ENCODE assay signal across 29 mouse cellular contexts in genomic region chr2:61309219-61309618, GRCm38 (mm10).
DNase-seq lines count a peak whose midpoint lies in the region; ATAC-seq and TF ChIP-seq lines count a peak whose summit lies in the region.
"Had no signal": no experiment of that assay in that cellular context is flagged by ENCODE, and none has a peak within 500 bp of the region (broad histone marks: within the 10 kb centered on the region; RNA-seq: fewer than 3 reads in every experiment).

No protein-coding gene starts in this region.

- H3K4me1 ChIP-seq in kidney, embryonic 16.5 days (ENCODE audit: insufficient read depth, low read length): no peaks in the 10 kb centered on the region
- H3K4me1 ChIP-seq: embryonic facial prominence, embryonic 12.5 days; hindbrain, embryonic 12.5 days; intestine, embryonic 15.5 days; midbrain, embryonic 15.5 days had no signal

- no peaks in the 10 kb centered on the region for H3K9me3 ChIP-seq in kidney, embryonic 16.5 days (ENCODE audit: low read length)
- H3K9me3 ChIP-seq: embryonic facial prominence, embryonic 12.5 days; hindbrain, embryonic 12.5 days; intestine, embryonic 15.5 days; midbrain, embryonic 15.5 days had no signal

- no peak overlapping the region for H3ac ChIP-seq in myocyte (ENCODE audit: control insufficient read depth, insufficient read length)

- no peaks in the 10 kb centered on the region for H3K36me3 ChIP-seq in myocyte (ENCODE audit: control insufficient read depth, insufficient read depth)
- no peaks in the 10 kb centered on the region for H3K36me3 ChIP-seq in kidney, embryonic 16.5 days (ENCODE audit: insufficient read depth, low read length)
- H3K36me3 ChIP-seq: embryonic facial prominence, embryonic 12.5 days; hindbrain, embryonic 12.5 days; intestine, embryonic 15.5 days; midbrain, embryonic 15.5 days had no signal

- no peak overlapping the region for H3K27ac ChIP-seq in kidney, embryonic 16.5 days (ENCODE audit: low read length)
- H3K27ac ChIP-seq: embryonic facial prominence, embryonic 12.5 days; gastrocnemius, adult 2 months; hindbrain, embryonic 12.5 days; hindbrain, postnatal 0 days; intestine, embryonic 15.5 days; liver, embryonic 14.5 days; macrophage; midbrain, embryonic 15.5 days had no signal

- no peak overlapping the region for H3K4me3 ChIP-seq in myocyte
- no peak overlapping the region for H3K4me3 ChIP-seq in kidney, embryonic 16.5 days (ENCODE audit: low read length)
- H3K4me3 ChIP-seq: embryonic facial prominence, embryonic 12.5 days; gastrocnemius, adult 2 months; hindbrain, embryonic 12.5 days; intestine, embryonic 15.5 days; midbrain, embryonic 15.5 days had no signal

- in situ Hi-C loops in Patski (cut with MboI; ENCODE audit: low pct_unique_long_range_greater_than_20kb): no loop called here

- TF ChIP-seq POLR2A in myocyte (IDR thresholded peaks at IDR 0.05; ENCODE audit: insufficient read length, low read depth): no peak

- no peaks in the 10 kb centered on the region for H3K79me2 ChIP-seq in myocyte (ENCODE audit: control insufficient read depth, insufficient read depth)

- H3K27me3 ChIP-seq in Patski: no peaks in the 10 kb centered on the region
- no peaks in the 10 kb centered on the region for H3K27me3 ChIP-seq in myocyte (ENCODE audit: control insufficient read depth, insufficient read depth, insufficient read length)
- H3K27me3 ChIP-seq in kidney, embryonic 16.5 days (ENCODE audit: insufficient read depth, low read length): no peaks in the 10 kb centered on the region
- H3K27me3 ChIP-seq: embryonic facial prominence, embryonic 12.5 days; hindbrain, embryonic 12.5 days; intestine, embryonic 15.5 days; midbrain, embryonic 15.5 days had no signal

- H3K9ac ChIP-seq in kidney, embryonic 16.5 days (replicated peaks; ENCODE audit: low read length): no peak overlapping the region
- H3K9ac ChIP-seq: embryonic facial prominence, embryonic 12.5 days; hindbrain, embryonic 12.5 days; intestine, embryonic 15.5 days; liver, embryonic 14.5 days; midbrain, embryonic 15.5 days had no signal

- POLR2A ChIA-PET in Patski (lab: Charles Lee): no interaction called here

- CTCF ChIA-PET in Patski (lab: Charles Lee): interaction anchor here (1.3 kb wide), 1 partner anchor 13 kb away, joined by 4 read pairs; no protein-coding TSS in a partner anchor

- 84% methylated on average over 2 of the region's 2 CpGs for WGBS in kidney, embryonic 16.5 days

- no peak overlapping the region for H3K4me2 ChIP-seq in myocyte (ENCODE audit: low read depth)
- no peak overlapping the region for H3K4me2 ChIP-seq in kidney, embryonic 16.5 days (replicated peaks; ENCODE audit: low read depth, low read length)
- H3K4me2 ChIP-seq: embryonic facial prominence, embryonic 12.5 days; hindbrain, embryonic 12.5 days; intestine, embryonic 15.5 days; midbrain, embryonic 15.5 days had no signal

- DNase-seq in adrenal gland, adult 2 months: peak; percentile 8
- no peak for DNase-seq in adrenal gland, postnatal 36 days
- DNase-seq in 416B (ENCODE audit: low read depth) (peak; percentile 85), Patski (ENCODE audit: low read depth, low spot score) (peak; percentile 43)
- no peak for DNase-seq in gastrocnemius, postnatal 25 days
- DNase-seq: adrenal gland, postnatal 10 days; cerebellum, adult 8-10 months; cerebellum, postnatal 36 days; gastrocnemius, adult 2 months; heart, postnatal 36 days; kidney, adult 2 months; kidney, postnatal 14 days; liver; lung, adult 2 months; lung, postnatal 10 days; spleen, adult 18-20 months; thymus, adult 2 months; thymus, postnatal 36 days had no signal

- no peak for TF ChIP-seq CTCF in Patski (IDR thresholded peaks at IDR 0.05)

- ATAC-seq in Patski: peak; percentile 62
- no peak for ATAC-seq in kidney, embryonic 16.5 days (ENCODE audit: low FRiP score, low TSS enrichment)
- ATAC-seq in megakaryocyte, adult 5-6 weeks (ENCODE audit: poor library complexity, severe bottlenecking): no peak
- ATAC-seq: forebrain, embryonic 16.5 days; hindbrain, postnatal 0 days; intestine, embryonic 15.5 days; midbrain, embryonic 15.5 days had no signal

TF ChIP-seq in myocyte, 11 proteins besides CTCF, POLR2A, EP300 and RAD21:
- TF ChIP-seq CEBPB (IDR thresholded peaks at IDR 0.05; ENCODE audit: insufficient read depth, poor library complexity, severe bottlenecking): peak; percentile 76
- TF ChIP-seq MAX (IDR thresholded peaks at IDR 0.05; ENCODE audit: low read depth): no peak
TF ChIP-seq in myocyte: peak in this region for 1.

Comparison
In these comparisons a context has a peak if more than half of its experiments do, and no peak if none do; other contexts are left out.
1. DNase-seq: peak in adrenal gland, adult 2 months (single experiment), 416B (single experiment) and Patski (single experiment); none in adrenal gland, postnatal 36 days (0 of 2) and gastrocnemius, postnatal 25 days (single experiment).